Mouse (Mus musculus): Measurements from ENCODE around the gene Gabrr1. TPM values are rescaled to one million over a fixed set of nuclear protein-coding genes. Genes with fewer than 3 reads are reported as not detected.

Gabrr1 gene
- polyA plus RNA-seq, 1 experiment from 2014 or later = 0.06 TPM

GRCm38 (mm10) chr4:33149150-33149549 lies 16.8 kb downstream of the Gabrr1 start:
- no peak for ATAC-seq (ENCODE audit: insufficient number of reproducible peaks, insufficient read depth, low FRiP score, low TSS enrichment)
- H3K9me3 ChIP-seq = no peaks in the 10 kb centered on the region
- H3K4me2 ChIP-seq (replicated peaks) = no peak overlapping the region
- no peaks in the 10 kb centered on the region for H3K36me3 ChIP-seq
- H3K4me1 ChIP-seq = no peaks in the 10 kb centered on the region
- H3K27me3 ChIP-seq = peaks cover 5% of the 10 kb centered on the region; the same call in 1 of the 2 replicates
- no peak overlapping the region for H3K27ac ChIP-seq
- H3K4me3 ChIP-seq = no peak overlapping the region
- WGBS = 60% methylated on average over 7 of the region's 7 CpGs
- no peak overlapping the region for H3K9ac ChIP-seq

GRCm38 (mm10) chr4:33152087-33153038 lies 20.0 kb downstream of the Gabrr1 start:
- H3K4me1 ChIP-seq = no peaks in the 10 kb centered on the region
- H3K4me3 ChIP-seq = no peak overlapping the region
- H3K4me2 ChIP-seq (replicated peaks) = no peak overlapping the region
- no peaks in the 10 kb centered on the region for H3K9me3 ChIP-seq
- 86% methylated on average over 26 of the region's 26 CpGs for WGBS
- H3K27ac ChIP-seq = no peak overlapping the region
- no peak for ATAC-seq (ENCODE audit: insufficient number of reproducible peaks, insufficient read depth, low FRiP score, low TSS enrichment)
- H3K9ac ChIP-seq = no peak overlapping the region
- H3K27me3 ChIP-seq = no peaks in the 10 kb centered on the region
- no peaks in the 10 kb centered on the region for H3K36me3 ChIP-seq

GRCm38 (mm10) chr4:33183477-33183876 lies 51.2 kb downstream of the Gabrr1 start:
- Histone ChIP-seq H3K9me3 (no peaks in the 10 kb centered on the region), H3K36me3 (no peaks in the 10 kb centered on the region), H3K4me1 (no peaks in the 10 kb centered on the region), H3K27ac (no peak overlapping the region), H3K9ac (no peak overlapping the region), H3K27me3 (peaks cover 13% of the 10 kb centered on the region; the same call in 1 of the 2 replicates), H3K4me3 (no peak overlapping the region), H3K4me2 (replicated peaks) (no peak overlapping the region)
- ATAC-seq (ENCODE audit: insufficient number of reproducible peaks, insufficient read depth, low FRiP score, low TSS enrichment) = no peak
- 81% methylated on average over 5 of the region's 5 CpGs for WGBS

- Histone ChIP-seq H3K4me1 (no peaks in the 10 kb centered on the region), H3K27me3 (peaks cover 13% of the 10 kb centered on the region; the same call in 1 of the 2 replicates), H3K36me3 (no peaks in the 10 kb centered on the region), H3K4me3 (no peak overlapping the region; the same call in 1 of the 2 replicates), H3K9ac (no peak overlapping the region), H3K4me2 (replicated peaks) (peak overlapping the region; percentile 96), H3K9me3 (no peaks in the 10 kb centered on the region), H3K27ac (no peak overlapping the region)
- WGBS = 20% methylated on average over 9 of the region's 9 CpGs
- no peak for ATAC-seq (ENCODE audit: insufficient number of reproducible peaks, insufficient read depth, low FRiP score, low TSS enrichment)
Measured at GRCm38 (mm10) chr4:33188164-33188563, 55.8 kb downstream of the Gabrr1 start.

- Histone ChIP-seq H3K27ac (peak overlapping the region; percentile 77), H3K4me3 (peak overlapping the region; percentile 59), H3K27me3 (peaks cover 13% of the 10 kb centered on the region; the same call in 1 of the 2 replicates), H3K36me3 (no peaks in the 10 kb centered on the region), H3K4me2 (replicated peaks) (peak overlapping the region; percentile 96), H3K9ac (peak overlapping the region; percentile 66), H3K4me1 (no peaks in the 10 kb centered on the region), H3K9me3 (no peaks in the 10 kb centered on the region)
- peak; percentile 87 for ATAC-seq (ENCODE audit: insufficient number of reproducible peaks, insufficient read depth, low FRiP score, low TSS enrichment)
- WGBS = under 1% methylated on average over 121 of the region's 123 CpGs
Measured at GRCm38 (mm10) chr4:33188781-33189734, 56.7 kb downstream of the Gabrr1 start.

GRCm38 (mm10) chr4:33189735-33190036 lies 57.4 kb downstream of the Gabrr1 start, which contains the start of gene Pm20d2:
Gene Pm20d2, minus strand, starts transcription at chr4:33189737.
- peak within 1 kb of the TSS; percentile 77 for H3K27ac ChIP-seq
- no peaks in the 10 kb centered on the region for H3K4me1 ChIP-seq
- H3K9ac ChIP-seq = peak within 1 kb of the TSS; percentile 66
- H3K9me3 ChIP-seq = no peaks in the 10 kb centered on the region
- no peak for ATAC-seq (ENCODE audit: insufficient number of reproducible peaks, insufficient read depth, low FRiP score, low TSS enrichment)
- peaks cover 13% of the 10 kb centered on the region; the same call in 1 of the 2 replicates for H3K27me3 ChIP-seq
- no peaks in the 10 kb centered on the region for H3K36me3 ChIP-seq
- WGBS = 13% methylated on average over 6 of the region's 6 CpGs
- H3K4me3 ChIP-seq = peak within 1 kb of the TSS; percentile 59
- peak within 1 kb of the TSS; percentile 96 for H3K4me2 ChIP-seq (replicated peaks)

- Histone ChIP-seq H3K27ac (no peak overlapping the region), H3K4me2 (replicated peaks) (no peak overlapping the region), H3K9me3 (no peaks in the 10 kb centered on the region), H3K36me3 (no peaks in the 10 kb centered on the region), H3K9ac (no peak overlapping the region), H3K4me1 (no peaks in the 10 kb centered on the region), H3K4me3 (no peak overlapping the region), H3K27me3 (no peaks in the 10 kb centered on the region)
- ATAC-seq (ENCODE audit: insufficient number of reproducible peaks, insufficient read depth, low FRiP score, low TSS enrichment) = no peak
- WGBS = 11% methylated on average over 2 of the region's 2 CpGs
Measured at GRCm38 (mm10) chr4:33198117-33198516, 65.8 kb downstream of the Gabrr1 start.

GRCm38 (mm10) chr4:33204682-33205081 lies 72.4 kb downstream of the Gabrr1 start:
- Histone ChIP-seq H3K4me1 (0 out of 2 replicates have a peak, but pooled peaks cover 5% of the 10 kb centered on the region), H3K4me2 (replicated peaks) (no peak overlapping the region), H3K4me3 (no peak overlapping the region), H3K36me3 (no peaks in the 10 kb centered on the region), H3K9me3 (no peaks in the 10 kb centered on the region), H3K27ac (no peak overlapping the region), H3K27me3 (no peaks in the 10 kb centered on the region), H3K9ac (no peak overlapping the region)
- no peak for ATAC-seq (ENCODE audit: insufficient number of reproducible peaks, insufficient read depth, low FRiP score, low TSS enrichment)
- 4% methylated on average over 4 of the region's 4 CpGs for WGBS

GRCm38 (mm10) chr4:33207551-33207950 lies 75.2 kb downstream of the Gabrr1 start:
- no peak overlapping the region for H3K4me3 ChIP-seq
- no peak for ATAC-seq (ENCODE audit: insufficient number of reproducible peaks, insufficient read depth, low FRiP score, low TSS enrichment)
- H3K27me3 ChIP-seq = no peaks in the 10 kb centered on the region
- H3K4me2 ChIP-seq (replicated peaks) = no peak overlapping the region
- no peak overlapping the region for H3K9ac ChIP-seq
- H3K9me3 ChIP-seq = no peaks in the 10 kb centered on the region
- 72% methylated on average over 2 of the region's 2 CpGs for WGBS
- no peaks in the 10 kb centered on the region for H3K36me3 ChIP-seq
- no peak overlapping the region for H3K27ac ChIP-seq
- H3K4me1 ChIP-seq = 0 out of 2 replicates have a peak, but pooled peaks cover 5% of the 10 kb centered on the region

- 2% methylated on average over 63 of the region's 65 CpGs for WGBS
- Histone ChIP-seq H3K4me1 (0 out of 2 replicates have a peak, but pooled peaks cover 5% of the 10 kb centered on the region), H3K4me3 (peak within 1 kb of the TSS; percentile 62), H3K9me3 (no peaks in the 10 kb centered on the region), H3K9ac (peak within 1 kb of the TSS; percentile 88), H3K27me3 (no peaks in the 10 kb centered on the region), H3K27ac (peak within 1 kb of the TSS; percentile 67; the same call in 1 of the 2 replicates), H3K36me3 (no peaks in the 10 kb centered on the region), H3K4me2 (replicated peaks) (peak within 1 kb of the TSS; percentile 98)
- ATAC-seq (ENCODE audit: insufficient number of reproducible peaks, insufficient read depth, low FRiP score, low TSS enrichment) = peak; percentile 73
Measured at GRCm38 (mm10) chr4:33208881-33209841, 76.8 kb downstream of the Gabrr1 start, which contains the start of gene Srsf12. Gene Srsf12, plus strand, starts transcription at chr4:33208991.
